Mouse (Mus musculus) spleen, embryonic (tissue): ENCODE measurements at regions not wholly inside any gene's neighbourhood (a gene's known extent, or its start where the extent isn't known, plus 50 kb on each side); places are given as distances from the start of the nearest gene placed in this dataset.

Experiments
- CTCF ChIA-PET: fragments of 350-600 bp; sonication (Branson Sonifier 250); formaldehyde crosslinking; loops from one replicate; lab custom pipeline; 2022; lab: Charles Lee

GRCm38 (mm10) chr7:130073890-130074819 lies 446.0 kb downstream of the Ate1 start:
- CTCF ChIA-PET: no interaction called here

GRCm38 (mm10) chr7:130082662-130083061 lies 437.5 kb downstream of the Ate1 start:
- CTCF ChIA-PET: no interaction called here

GRCm38 (mm10) chr7:130085706-130086105 lies 434.5 kb downstream of the Ate1 start:
- CTCF ChIA-PET: no interaction called here

GRCm38 (mm10) chr7:130089896-130090610 lies 430.1 kb downstream of the Ate1 start:
- CTCF ChIA-PET: no interaction called here

- CTCF ChIA-PET: no interaction called here
These were observed 428.2 kb downstream of the Ate1 start for GRCm38 (mm10) chr7:130091942-130092341.

GRCm38 (mm10) chr7:130095141-130095540 lies 425.0 kb downstream of the Ate1 start:
- CTCF ChIA-PET: no interaction called here

- CTCF ChIA-PET: no interaction called here
These were observed 421.6 kb downstream of the Ate1 start for GRCm38 (mm10) chr7:130098606-130099005.

GRCm38 (mm10) chr7:130102671-130103070 lies 417.5 kb downstream of the Ate1 start:
- CTCF ChIA-PET: no interaction called here

- CTCF ChIA-PET: no interaction called here
These were observed 413.2 kb downstream of the Ate1 start for GRCm38 (mm10) chr7:130106961-130107360.

GRCm38 (mm10) chr7:130108362-130108761 lies 411.8 kb downstream of the Ate1 start:
- CTCF ChIA-PET: no interaction called here
